Mouse (Mus musculus) lung, postnatal 14 days (tissue): ENCODE results near the gene Fgf14.
"Not testable (repeated sequence)": the region's sequence is repeated elsewhere in the genome, so short reads cannot be mapped to it uniquely, and the experiment has no call there.

Experiments
- DNase-seq: peaks from one replicate; pipeline ENCODE4 v3.0.0; 2021

The Fgf14 gene

GRCm38 (mm10) chr14:124676506-124677177 is at the start of gene Fgf14:
Gene Fgf14 (minus strand): TSS chr14:124677127.
- DNase-seq: no peak

- no peak for DNase-seq
Observed at GRCm38 (mm10) chr14:124677379-124677778, 452 bp upstream of the Fgf14 start.

- DNase-seq: no peak
Observed at GRCm38 (mm10) chr14:124675654-124676505, 1.0 kb downstream of the Fgf14 start.

- DNase-seq: no peak
Observed at GRCm38 (mm10) chr14:124675142-124675653, 1.7 kb downstream of the Fgf14 start.

- no peak for DNase-seq
Observed at GRCm38 (mm10) chr14:124674536-124675141, 2.3 kb downstream of the Fgf14 start.

- DNase-seq: no peak
Observed at GRCm38 (mm10) chr14:124669739-124670138, 7.2 kb downstream of the Fgf14 start.

GRCm38 (mm10) chr14:124642822-124643221 is 34.1 kb downstream of the Fgf14 start:
- DNase-seq: no peak

GRCm38 (mm10) chr14:124634881-124635280 is 42.0 kb downstream of the Fgf14 start:
- no peak for DNase-seq

GRCm38 (mm10) chr14:124613473-124613872 is 63.5 kb downstream of the Fgf14 start:
- no peak for DNase-seq

GRCm38 (mm10) chr14:124606036-124606711 is 70.8 kb downstream of the Fgf14 start:
- no peak for DNase-seq

- no peak for DNase-seq
Observed at GRCm38 (mm10) chr14:124605031-124605743, 71.7 kb downstream of the Fgf14 start.

GRCm38 (mm10) chr14:124576571-124576970 is 100.4 kb downstream of the Fgf14 start:
- DNase-seq: no peak

- no peak for DNase-seq
Observed at GRCm38 (mm10) chr14:124575130-124575885, 101.6 kb downstream of the Fgf14 start.

- no peak for DNase-seq
Observed at GRCm38 (mm10) chr14:124566445-124566844, 110.5 kb downstream of the Fgf14 start.

GRCm38 (mm10) chr14:124561544-124561943 is 115.4 kb downstream of the Fgf14 start:
- no peak for DNase-seq

- DNase-seq: no peak
Observed at GRCm38 (mm10) chr14:124536106-124536505, 140.8 kb downstream of the Fgf14 start.

- not testable (repeated sequence) for DNase-seq
Observed at GRCm38 (mm10) chr14:124535376-124535775, 141.6 kb downstream of the Fgf14 start.

- DNase-seq: no peak
Observed at GRCm38 (mm10) chr14:124532051-124532450, 144.9 kb downstream of the Fgf14 start.

- DNase-seq: no peak
Observed at GRCm38 (mm10) chr14:124512009-124512408, 164.9 kb downstream of the Fgf14 start.

GRCm38 (mm10) chr14:124488971-124489370 is 188.0 kb downstream of the Fgf14 start:
- no peak for DNase-seq

GRCm38 (mm10) chr14:124485261-124485660 is 191.7 kb downstream of the Fgf14 start:
- no peak for DNase-seq
